Mouse (Mus musculus): ENCODE data around the gene Nkpd1. TPM values are rescaled to one million over a fixed set of nuclear protein-coding genes. Genes with fewer than 3 reads are reported as not detected.
A peak's percentile ranks its signal among the peaks of the same experiment; 100 is the strongest.

Gene Nkpd1
- polyA plus RNA-seq, 1 experiment from 2014 or later = not detected

- H3K36me3 ChIP-seq (replicated peaks; ENCODE audit: control insufficient read depth, insufficient read depth, low read depth, low read length) = no peaks in the 10 kb centered on the region
- no peak overlapping the region for H3K4me2 ChIP-seq (ENCODE audit: low read depth, low read length)
- 66% methylated on average over 4 of the region's 4 CpGs for WGBS
- ATAC-seq (replicated peaks; ENCODE audit: insufficient number of reproducible peaks, low FRiP score, low TSS enrichment, low read depth) (no peak), DNase-seq (ENCODE audit: low spot score) (no peak)
- H3K9ac ChIP-seq (replicated peaks; ENCODE audit: low read length) = no peak overlapping the region
- no peaks in the 10 kb centered on the region for H3K4me1 ChIP-seq (ENCODE audit: control insufficient read depth, insufficient read depth, low read length)
- no peaks in the 10 kb centered on the region for H3K27me3 ChIP-seq (ENCODE audit: control insufficient read depth, insufficient read depth, low read length)
- no peak overlapping the region for H3K4me3 ChIP-seq (ENCODE audit: low read depth, low read length)
- H3K9me3 ChIP-seq (replicated peaks; ENCODE audit: control insufficient read depth, low read length) = no peaks in the 10 kb centered on the region
- no peak overlapping the region for H3K27ac ChIP-seq (replicated peaks; ENCODE audit: low read depth, low read length)
Measured at GRCm38 (mm10) chr7:19498326-19498725, 19.3 kb upstream of the Nkpd1 start.

- 70% methylated on average over 12 of the region's 12 CpGs for WGBS
- Histone ChIP-seq H3K36me3 (replicated peaks; ENCODE audit: control insufficient read depth, insufficient read depth, low read depth, low read length) (no peaks in the 10 kb centered on the region), H3K9me3 (replicated peaks; ENCODE audit: control insufficient read depth, low read length) (no peaks in the 10 kb centered on the region), H3K9ac (replicated peaks; ENCODE audit: low read length) (no peak overlapping the region), H3K27me3 (ENCODE audit: control insufficient read depth, insufficient read depth, low read length) (no peaks in the 10 kb centered on the region), H3K4me2 (ENCODE audit: low read depth, low read length) (no peak overlapping the region), H3K4me3 (ENCODE audit: low read depth, low read length) (no peak overlapping the region), H3K27ac (replicated peaks; ENCODE audit: low read depth, low read length) (no peak overlapping the region), H3K4me1 (ENCODE audit: control insufficient read depth, insufficient read depth, low read length) (no peaks in the 10 kb centered on the region)
- ATAC-seq (replicated peaks; ENCODE audit: insufficient number of reproducible peaks, low FRiP score, low TSS enrichment, low read depth) = no peak
- DNase-seq (ENCODE audit: low spot score) = no peak
Measured at GRCm38 (mm10) chr7:19500420-19501363, 16.9 kb upstream of the Nkpd1 start.

GRCm38 (mm10) chr7:19501658-19502057, 16.0 kb upstream of the Nkpd1 start:
- Histone ChIP-seq H3K27ac (replicated peaks; ENCODE audit: low read depth, low read length) (no peak overlapping the region), H3K9ac (replicated peaks; ENCODE audit: low read length) (no peak overlapping the region), H3K4me2 (ENCODE audit: low read depth, low read length) (no peak overlapping the region), H3K4me3 (ENCODE audit: low read depth, low read length) (no peak overlapping the region), H3K36me3 (replicated peaks; ENCODE audit: control insufficient read depth, insufficient read depth, low read depth, low read length) (no peaks in the 10 kb centered on the region), H3K9me3 (replicated peaks; ENCODE audit: control insufficient read depth, low read length) (no peaks in the 10 kb centered on the region), H3K27me3 (ENCODE audit: control insufficient read depth, insufficient read depth, low read length) (no peaks in the 10 kb centered on the region), H3K4me1 (ENCODE audit: control insufficient read depth, insufficient read depth, low read length) (no peaks in the 10 kb centered on the region)
- 61% methylated on average over 4 of the region's 4 CpGs for WGBS
- ATAC-seq (replicated peaks; ENCODE audit: insufficient number of reproducible peaks, low FRiP score, low TSS enrichment, low read depth) (no peak), DNase-seq (ENCODE audit: low spot score) (no peak)

- H3K36me3 ChIP-seq (replicated peaks; ENCODE audit: control insufficient read depth, insufficient read depth, low read depth, low read length) = no peaks in the 10 kb centered on the region
- no peak for ATAC-seq (replicated peaks; ENCODE audit: insufficient number of reproducible peaks, low FRiP score, low TSS enrichment, low read depth)
- DNase-seq (ENCODE audit: low spot score) = peak; percentile 72
- no peaks in the 10 kb centered on the region for H3K27me3 ChIP-seq (ENCODE audit: control insufficient read depth, insufficient read depth, low read length)
- no peak overlapping the region for H3K27ac ChIP-seq (replicated peaks; ENCODE audit: low read depth, low read length)
- no peaks in the 10 kb centered on the region for H3K4me1 ChIP-seq (ENCODE audit: control insufficient read depth, insufficient read depth, low read length)
- no peak overlapping the region for H3K9ac ChIP-seq (replicated peaks; ENCODE audit: low read length)
- WGBS = 37% methylated on average over 5 of the region's 5 CpGs
- no peaks in the 10 kb centered on the region for H3K9me3 ChIP-seq (replicated peaks; ENCODE audit: control insufficient read depth, low read length)
- no peak overlapping the region for H3K4me2 ChIP-seq (ENCODE audit: low read depth, low read length)
- no peak overlapping the region for H3K4me3 ChIP-seq (ENCODE audit: low read depth, low read length)
Measured at GRCm38 (mm10) chr7:19503481-19504068, 14.1 kb upstream of the Nkpd1 start.

GRCm38 (mm10) chr7:19506326-19506725, 11.3 kb upstream of the Nkpd1 start:
- 21% methylated on average over 6 of the region's 6 CpGs for WGBS
- Histone ChIP-seq H3K27me3 (ENCODE audit: control insufficient read depth, insufficient read depth, low read length) (no peaks in the 10 kb centered on the region), H3K9ac (replicated peaks; ENCODE audit: low read length) (peak overlapping the region; percentile 77; the same call in 1 of the 2 replicates), H3K27ac (replicated peaks; ENCODE audit: low read depth, low read length) (no peak overlapping the region), H3K4me3 (ENCODE audit: low read depth, low read length) (peak overlapping the region; percentile 77; the same call in 1 of the 2 replicates), H3K9me3 (replicated peaks; ENCODE audit: control insufficient read depth, low read length) (no peaks in the 10 kb centered on the region), H3K4me1 (ENCODE audit: control insufficient read depth, insufficient read depth, low read length) (no peaks in the 10 kb centered on the region; the same call in 1 of the 2 replicates), H3K36me3 (replicated peaks; ENCODE audit: control insufficient read depth, insufficient read depth, low read depth, low read length) (no peaks in the 10 kb centered on the region), H3K4me2 (ENCODE audit: low read depth, low read length) (no peak overlapping the region; the same call in 1 of the 2 replicates)
- DNase-seq (ENCODE audit: low spot score) (peak; percentile 36), ATAC-seq (replicated peaks; ENCODE audit: insufficient number of reproducible peaks, low FRiP score, low TSS enrichment, low read depth) (no peak)

GRCm38 (mm10) chr7:19506969-19507611, 10.5 kb upstream of the Nkpd1 start:
- H3K27ac ChIP-seq (replicated peaks; ENCODE audit: low read depth, low read length) = peak overlapping the region; percentile 17; the same call in 1 of the 2 replicates
- peak overlapping the region; percentile 77 for H3K9ac ChIP-seq (replicated peaks; ENCODE audit: low read length)
- ATAC-seq (replicated peaks; ENCODE audit: insufficient number of reproducible peaks, low FRiP score, low TSS enrichment, low read depth) = peak; percentile 42; the same call in 1 of the 2 replicates
- H3K4me1 ChIP-seq (ENCODE audit: control insufficient read depth, insufficient read depth, low read length) = no peaks in the 10 kb centered on the region; the same call in 1 of the 2 replicates
- no peaks in the 10 kb centered on the region for H3K9me3 ChIP-seq (replicated peaks; ENCODE audit: control insufficient read depth, low read length)
- H3K4me2 ChIP-seq (ENCODE audit: low read depth, low read length) = peak overlapping the region; percentile 96
- no peaks in the 10 kb centered on the region for H3K36me3 ChIP-seq (replicated peaks; ENCODE audit: control insufficient read depth, insufficient read depth, low read depth, low read length)
- no peaks in the 10 kb centered on the region for H3K27me3 ChIP-seq (ENCODE audit: control insufficient read depth, insufficient read depth, low read length)
- DNase-seq (ENCODE audit: low spot score) = peak; percentile 78
- H3K4me3 ChIP-seq (ENCODE audit: low read depth, low read length) = peak overlapping the region; percentile 77
- 1% methylated on average over 71 of the region's 71 CpGs for WGBS

- Histone ChIP-seq H3K4me2 (ENCODE audit: low read depth, low read length) (peak overlapping the region; percentile 96), H3K36me3 (replicated peaks; ENCODE audit: control insufficient read depth, insufficient read depth, low read depth, low read length) (no peaks in the 10 kb centered on the region), H3K4me3 (ENCODE audit: low read depth, low read length) (peak overlapping the region; percentile 77), H3K4me1 (ENCODE audit: control insufficient read depth, insufficient read depth, low read length) (no peaks in the 10 kb centered on the region; the same call in 1 of the 2 replicates), H3K9ac (replicated peaks; ENCODE audit: low read length) (peak overlapping the region; percentile 77), H3K9me3 (replicated peaks; ENCODE audit: control insufficient read depth, low read length) (no peaks in the 10 kb centered on the region), H3K27me3 (ENCODE audit: control insufficient read depth, insufficient read depth, low read length) (no peaks in the 10 kb centered on the region), H3K27ac (replicated peaks; ENCODE audit: low read depth, low read length) (peak overlapping the region; percentile 17; the same call in 1 of the 2 replicates)
- 4% methylated on average over 18 of the region's 18 CpGs for WGBS
- DNase-seq (ENCODE audit: low spot score) = no peak
- ATAC-seq (replicated peaks; ENCODE audit: insufficient number of reproducible peaks, low FRiP score, low TSS enrichment, low read depth) = no peak
Measured at GRCm38 (mm10) chr7:19507612-19507981, 10.0 kb upstream of the Nkpd1 start.

All from embryonic facial prominence, embryonic 11.5 days (tissue).